Comparison of ENCODE assay signal across 30 mouse cellular contexts in genomic region chr14:21746846-21747245, GRCm38 (mm10). TPM values are rescaled to one million over a fixed set of nuclear protein-coding genes. Genes with fewer than 3 reads are reported as not detected.
"Had no signal": no experiment of that assay in that cellular context is flagged by ENCODE, and none has a peak within 500 bp of the region (broad histone marks: within the 10 kb centered on the region; RNA-seq: fewer than 3 reads in every experiment).

No protein-coding gene starts in this region.

- H3K4me3 ChIP-seq: heart, embryonic 10.5 days; heart, embryonic 12.5 days; hindbrain, embryonic 10.5 days; hindbrain, embryonic 12.5 days; intestine, embryonic 15.5 days; limb, embryonic 13.5 days; limb, embryonic 15.5 days had no signal

- H3K4me2 ChIP-seq: heart, embryonic 12.5 days; hindbrain, embryonic 12.5 days; hindbrain, embryonic 14.5 days; intestine, embryonic 15.5 days; limb, embryonic 13.5 days; limb, embryonic 15.5 days had no signal

- H3K27me3 ChIP-seq: intestine, embryonic 15.5 days; limb, embryonic 13.5 days had no signal

- H3K4me1 ChIP-seq: intestine, embryonic 15.5 days had no signal

- H3K36me3 ChIP-seq: heart, embryonic 10.5 days; heart, embryonic 12.5 days; hindbrain, embryonic 10.5 days; hindbrain, embryonic 12.5 days; intestine, embryonic 15.5 days; limb, embryonic 13.5 days; limb, embryonic 15.5 days had no signal

- DNase-seq: gastrocnemius, postnatal 14 days; heart, postnatal 10 days; heart, postnatal 4 days; kidney, adult 18-20 months; kidney, adult 8-10 months; kidney, postnatal 10 days; kidney, postnatal 25 days; kidney, postnatal 4 days; layer of hippocampus, adult 9-11 months; layer of hippocampus, postnatal 36 days; left cerebral cortex, postnatal 4 days had no signal

- H3K9me3 ChIP-seq: heart, embryonic 10.5 days; heart, embryonic 12.5 days; hindbrain, embryonic 10.5 days; hindbrain, embryonic 12.5 days; intestine, embryonic 15.5 days; limb, embryonic 13.5 days; limb, embryonic 15.5 days had no signal

- H3K27ac ChIP-seq: heart, embryonic 10.5 days; hindbrain, embryonic 10.5 days; hindbrain, embryonic 12.5 days; hindbrain, embryonic 14.5 days; intestine, embryonic 15.5 days; limb, embryonic 13.5 days; limb, embryonic 15.5 days had no signal

RNA-seq across cellular contexts. Expression of gene Dusp13, which starts 4.1 kb away (rescaled TPM):
- total RNA-seq: granulocyte monocyte progenitor cell, adult 5-6 weeks; heart, postnatal 4 days; left cerebral cortex, postnatal 4 days; liver, adult 2 months had no signal
- polyA plus RNA-seq: heart, embryonic 10.5 days; heart, embryonic 14.5 days; heart, embryonic 16.5 days; hindbrain, embryonic 10.5 days; hindbrain, embryonic 16.5 days; inflammation-experienced regulatory T-cells, adult 6 months; intestine, embryonic 15.5 days; kidney, embryonic 14.5 days had no signal

RNA-seq across cellular contexts. Expression of gene Dupd1, which starts 32.5 kb away (rescaled TPM):
- total RNA-seq: granulocyte monocyte progenitor cell, adult 5-6 weeks; heart, postnatal 25 days; left cerebral cortex, adult 8-10 months; left cerebral cortex, postnatal 10 days; left cerebral cortex, postnatal 4 days; liver, adult 2 months had no signal
- polyA plus RNA-seq: hindbrain, embryonic 14.5 days; hindbrain, embryonic 16.5 days; inflammation-experienced regulatory T-cells, adult 6 months; intestine, embryonic 15.5 days; intestine, postnatal 0 days; kidney, embryonic 14.5 days; liver, adult 2 months had no signal
